Mouse (Mus musculus) spleen, adult 12 weeks (tissue): ENCODE results near the gene Vmn1r225.
"Not testable (repeated sequence)": the region's sequence is repeated elsewhere in the genome, so short reads cannot be mapped to it uniquely, and the experiment has no call there.

ENCODE experiments used
- DNase-seq: peaks from one replicate; pipeline ENCODE4 v3.0.0; 2022; ENCODE audit warnings: low spot score

The Vmn1r225 gene

DNA sequence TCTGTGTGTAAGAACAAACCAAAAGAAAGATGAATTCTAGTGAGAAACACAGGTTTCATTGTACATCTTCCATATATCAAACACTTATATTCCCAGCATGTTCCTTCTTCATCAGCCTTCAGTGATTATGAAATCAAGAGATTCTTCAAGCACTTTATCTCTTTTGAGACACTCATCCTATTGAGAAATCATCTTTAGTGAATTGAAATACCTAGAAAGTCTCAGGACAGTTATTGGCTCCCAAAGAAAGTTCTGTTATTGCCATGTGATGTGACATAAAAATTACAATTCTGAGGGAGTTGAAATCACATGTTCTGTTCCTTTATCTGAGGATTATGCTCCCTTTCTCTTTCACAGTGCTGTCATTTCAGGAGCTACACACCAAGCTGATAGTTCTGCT is at the start of gene Vmn1r225:
Gene Vmn1r225, plus strand, starts transcription at position 301 of the 400 bp plus-strand sequence.
- DNase-seq = no peak

DNA sequence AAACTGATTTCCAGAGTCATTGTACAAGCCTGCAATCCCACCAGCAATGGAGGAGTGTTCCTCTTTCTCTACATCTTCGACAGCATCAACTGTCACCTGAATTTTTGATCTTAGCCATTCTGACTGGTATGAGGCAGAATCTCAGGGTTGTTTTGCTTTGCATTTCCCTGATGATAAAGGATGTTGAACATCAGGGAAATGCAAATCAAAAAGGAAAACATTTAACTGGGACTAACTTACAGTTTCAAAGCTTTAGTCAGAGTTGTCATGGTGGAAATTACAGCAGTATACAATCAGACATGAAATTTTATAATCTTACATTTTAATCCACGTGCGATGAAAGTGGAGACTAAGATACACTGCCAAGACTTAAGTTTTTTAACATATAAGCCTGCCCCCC is 24.6 kb upstream of the Vmn1r225 start:
- DNase-seq = no peak

- DNase-seq = no peak
Measured at GRCm38 (mm10) chr17:20481231-20481630, 16.7 kb upstream of the Vmn1r225 start, which contains the start of gene Vmn2r108. Gene Vmn2r108, minus strand, starts transcription at chr17:20481331.

- DNase-seq = not testable (repeated sequence)
Measured at GRCm38 (mm10) chr17:20508247-20508646, 10.3 kb downstream of the Vmn1r225 start.
